Mouse (Mus musculus) liver, embryonic 11.5 days (tissue): Measurements from ENCODE around the gene Tmcc2. TPM values are rescaled to one million over a fixed set of nuclear protein-coding genes. Genes with fewer than 3 reads are reported as not detected.
A peak's percentile ranks its signal among the peaks of the same experiment; 100 is the strongest.
"Not testable (repeated sequence)": the region's sequence is repeated elsewhere in the genome, so short reads cannot be mapped to it uniquely, and the experiment has no call there.

Experiments used
- ATAC-seq: fragments of 200-750 bp; cut with Nextera tagmentation; replicated peaks from 2 replicates; pipeline ENCODE4 v1.8.0; 2017; ENCODE audit warnings: moderate number of reproducible peaks, mild to moderate bottlenecking, moderate TSS enrichment, moderate library complexity; ENCODE audit not compliant: low FRiP score
- DNase-seq: peaks from one replicate; pipeline ENCODE4 v3.0.0-alpha.2; 2017; ENCODE audit warnings: low spot score
- H3K27ac ChIP-seq: fragments of 300-500 bp; sonication (generic); 2 replicates; pipeline ENCODE4 v1.5.1; 2014; ENCODE audit warnings: mild to moderate bottlenecking, low read depth, low read length, control low read depth
- H3K27me3 ChIP-seq: fragments of 300-500 bp; sonication (generic); replicated peaks from 2 replicates; pipeline ENCODE4 v1.6.1; 2014; ENCODE audit warnings: low read length, mixed read lengths; ENCODE audit not compliant: control insufficient read depth, insufficient read depth
- H3K36me3 ChIP-seq: fragments of 300-500 bp; sonication (generic); 2 replicates; pipeline ENCODE4 v1.6.1; 2014; ENCODE audit warnings: mild to moderate bottlenecking, low read length, moderate library complexity, mixed read lengths; ENCODE audit not compliant: control insufficient read depth, insufficient read depth
- H3K4me1 ChIP-seq: fragments of 300-500 bp; sonication (generic); replicated peaks from 2 replicates; pipeline ENCODE4 v1.6.1; 2014; ENCODE audit warnings: low read length, mixed read lengths; ENCODE audit not compliant: control insufficient read depth, insufficient read depth
- H3K4me2 ChIP-seq: fragments of 300-500 bp; sonication (generic); 2 replicates; pipeline ENCODE4 v1.6.1; 2014; ENCODE audit warnings: mild to moderate bottlenecking, control low read depth, moderate library complexity
- H3K4me3 ChIP-seq: fragments of 300-500 bp; sonication (generic); 2 replicates; pipeline ENCODE4 v1.5.1; 2014; ENCODE audit warnings: low read depth, low read length, control low read depth
- H3K9ac ChIP-seq: fragments of 300-500 bp; sonication (generic); 2 replicates; pipeline ENCODE4 v1.6.1; 2014; ENCODE audit warnings: low read depth, low read length, control low read depth
- H3K9me3 ChIP-seq: fragments of 300-500 bp; sonication (generic); 2 replicates; pipeline ENCODE4 v1.6.1; 2016; ENCODE audit warnings: low read length, inconsistent platforms, mixed read lengths; ENCODE audit not compliant: control insufficient read depth
- WGBS: fragments of 180-500 bp; shearing (Covaris S2); extraction: QIAGEN DNeasy Blood & Tissue Kit; methylation state at CpG from one replicate; pipeline ENCODE4 v1.1.7; 2014; 5-methylcytosine and 5-hydroxymethylcytosine counted together
- polyA plus RNA-seq: library from polyadenylated mRNA; unstranded; fragments of >200 nt; fragmentation: Nextera tagmentation; extraction: Ambion mirVana; gene quantifications from 2 replicates; pipeline ENCODE4 v1.2.1, GENCODE M21; 2014

Gene Tmcc2
- polyA plus RNA-seq, 1 experiment from 2014 or later, result 24.6 TPM

DNA sequence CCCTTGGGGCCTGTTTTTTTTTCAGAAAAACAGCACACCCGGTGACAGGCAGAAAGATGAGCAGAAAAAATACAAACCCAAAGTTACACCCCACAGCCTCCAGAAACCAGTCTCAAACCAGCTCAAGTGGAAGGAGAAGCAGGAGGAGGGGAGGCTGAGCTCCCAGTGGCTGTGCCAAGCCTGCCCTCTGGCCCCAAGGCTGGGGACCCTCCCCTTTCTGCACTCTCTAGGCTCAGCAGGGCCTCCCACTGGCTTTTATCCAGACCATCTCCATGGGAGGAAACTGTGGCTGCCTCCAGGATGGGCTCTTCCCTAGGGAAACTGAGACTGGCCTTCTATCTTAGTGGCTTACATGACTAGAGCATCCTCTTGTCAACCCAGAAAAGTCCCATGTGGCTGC, 34.2 kb downstream of the Tmcc2 start:
- Histone ChIP-seq H3K36me3 (peaks cover 23% of the 10 kb centered on the region), H3K9me3 (no peaks in the 10 kb centered on the region), H3K4me3 (no peak overlapping the region), H3K9ac (no peak overlapping the region), H3K4me1 (peaks cover 8% of the 10 kb centered on the region), H3K4me2 (no peak overlapping the region), H3K27ac (no peak overlapping the region), H3K27me3 (no peaks in the 10 kb centered on the region)
- WGBS, result 76% methylated on average over 1 of the region's 1 CpGs
- ATAC-seq (no peak), DNase-seq (no peak)

DNA sequence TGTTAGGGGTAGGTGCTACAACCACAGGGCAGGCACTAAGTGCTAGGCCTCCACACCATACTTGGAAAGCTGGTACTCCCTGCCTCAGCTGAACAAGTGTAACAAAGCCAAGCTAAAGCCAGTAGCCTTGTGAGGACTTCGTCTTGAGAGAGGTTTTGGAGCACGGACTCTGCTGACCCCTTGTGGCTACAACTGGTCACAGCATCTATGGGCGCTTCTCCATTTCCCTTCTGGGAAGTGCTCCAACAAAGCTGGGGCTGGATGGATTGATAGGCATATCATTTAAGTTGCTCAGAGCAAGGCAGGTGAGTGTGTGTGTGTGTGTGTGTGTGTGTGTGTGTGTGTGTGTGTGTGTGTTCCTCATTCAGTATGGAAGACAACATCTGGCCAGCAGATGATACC, 35.2 kb downstream of the Tmcc2 start:
- peak; percentile 76 for DNase-seq
- peak; percentile 30 for ATAC-seq
- 0% methylated on average over 3 of the region's 3 CpGs for WGBS

DNA sequence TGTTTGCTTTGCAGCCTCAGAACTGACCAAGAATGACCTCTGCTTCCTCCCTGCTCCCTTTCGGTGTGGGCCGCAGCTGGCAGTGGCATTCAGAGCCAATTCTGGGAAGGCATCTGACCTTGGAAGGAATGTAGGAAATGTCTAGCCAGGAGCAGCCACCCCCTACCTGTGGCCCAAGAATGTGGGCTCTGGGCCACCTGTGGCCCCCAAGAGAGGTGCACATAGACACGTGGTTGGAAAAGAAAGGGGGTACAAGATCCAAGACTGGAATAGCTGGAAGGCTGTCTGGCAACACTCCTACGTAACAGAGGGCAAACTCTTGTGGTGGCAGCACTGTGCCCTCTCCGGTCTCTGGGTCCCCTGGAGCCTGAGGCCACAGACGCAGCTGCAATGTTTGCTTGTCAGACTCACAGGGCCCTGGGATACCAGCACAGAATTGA, 35.9 kb downstream of the Tmcc2 start:
- Histone ChIP-seq H3K4me2 (no peak overlapping the region), H3K27ac (no peak overlapping the region), H3K36me3 (peaks cover 14% of the 10 kb centered on the region), H3K4me1 (peaks cover 8% of the 10 kb centered on the region), H3K27me3 (no peaks in the 10 kb centered on the region), H3K4me3 (no peak overlapping the region), H3K9me3 (no peaks in the 10 kb centered on the region), H3K9ac (no peak overlapping the region)
- ATAC-seq (no peak), DNase-seq (no peak)
- WGBS, result 74% methylated on average over 6 of the region's 6 CpGs

More for the DNA sequence above, 35.2 kb downstream of the Tmcc2 start:
- no peak overlapping the region for H3K4me2 ChIP-seq
- no peaks in the 10 kb centered on the region for H3K9me3 ChIP-seq
- no peak overlapping the region for H3K27ac ChIP-seq
- no peaks in the 10 kb centered on the region for H3K27me3 ChIP-seq
- no peak overlapping the region for H3K9ac ChIP-seq
- H3K4me3 ChIP-seq, result no peak overlapping the region
- peaks cover 20% of the 10 kb centered on the region for H3K36me3 ChIP-seq
- H3K4me1 ChIP-seq, result peaks cover 8% of the 10 kb centered on the region

DNA sequence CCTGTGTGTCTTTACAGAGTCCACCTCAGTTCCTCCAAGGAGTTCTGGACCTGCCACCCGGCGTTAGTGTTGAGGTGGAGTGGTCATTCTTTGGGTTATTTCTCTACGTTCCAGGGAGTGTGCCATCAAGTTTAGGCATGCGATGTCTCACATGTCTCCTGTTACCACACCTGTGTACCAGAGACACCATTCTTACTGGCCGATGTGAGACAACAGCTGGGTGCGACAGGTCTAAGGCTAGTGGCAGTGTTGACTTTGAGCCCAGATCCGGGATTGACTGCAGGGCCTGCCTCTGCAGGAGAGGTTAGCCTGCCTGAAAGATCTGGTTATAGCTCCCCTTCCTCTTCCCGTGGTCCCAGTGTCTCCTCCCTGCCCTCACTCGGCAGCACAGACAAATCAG, 36.8 kb downstream of the Tmcc2 start:
- Histone ChIP-seq H3K4me1 (peaks cover 8% of the 10 kb centered on the region), H3K27ac (no peak overlapping the region), H3K4me2 (no peak overlapping the region), H3K9me3 (no peaks in the 10 kb centered on the region), H3K27me3 (no peaks in the 10 kb centered on the region), H3K4me3 (no peak overlapping the region), H3K36me3 (peaks cover 8% of the 10 kb centered on the region; the same call in 1 of the 2 replicates), H3K9ac (no peak overlapping the region)
- WGBS, result 79% methylated on average over 9 of the region's 9 CpGs
- ATAC-seq (no peak), DNase-seq (no peak)

DNA sequence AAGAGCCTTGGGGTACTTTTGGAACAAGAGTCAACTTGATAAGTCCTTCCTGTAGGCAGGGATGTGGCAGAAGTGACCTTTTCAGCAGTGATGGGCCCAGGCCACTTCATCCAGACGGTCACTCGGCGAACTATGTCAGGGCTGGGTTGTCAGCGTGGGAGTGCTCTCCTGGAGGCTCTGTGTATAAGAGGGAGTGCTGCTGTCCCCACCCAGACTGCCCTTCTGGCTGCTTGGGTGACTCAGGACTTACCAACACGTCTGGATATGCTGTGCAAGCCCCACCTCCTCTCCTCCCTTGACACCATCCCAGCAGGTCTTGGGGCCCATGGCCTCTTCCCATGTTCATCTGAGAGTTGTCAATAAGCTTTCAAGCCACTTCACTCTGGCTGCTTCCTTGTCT, 37.7 kb downstream of the Tmcc2 start:
- no peak overlapping the region for H3K27ac ChIP-seq
- WGBS, result 72% methylated on average over 5 of the region's 5 CpGs
- H3K4me3 ChIP-seq, result no peak overlapping the region
- no peak for DNase-seq
- H3K4me1 ChIP-seq, result peaks cover 4% of the 10 kb centered on the region; the same call in 1 of the 2 replicates
- ATAC-seq, result no peak
- no peaks in the 10 kb centered on the region for H3K9me3 ChIP-seq
- H3K9ac ChIP-seq, result no peak overlapping the region
- no peak overlapping the region for H3K4me2 ChIP-seq
- no peaks in the 10 kb centered on the region for H3K27me3 ChIP-seq
- H3K36me3 ChIP-seq, result peaks cover 4% of the 10 kb centered on the region; the same call in 1 of the 2 replicates

DNA sequence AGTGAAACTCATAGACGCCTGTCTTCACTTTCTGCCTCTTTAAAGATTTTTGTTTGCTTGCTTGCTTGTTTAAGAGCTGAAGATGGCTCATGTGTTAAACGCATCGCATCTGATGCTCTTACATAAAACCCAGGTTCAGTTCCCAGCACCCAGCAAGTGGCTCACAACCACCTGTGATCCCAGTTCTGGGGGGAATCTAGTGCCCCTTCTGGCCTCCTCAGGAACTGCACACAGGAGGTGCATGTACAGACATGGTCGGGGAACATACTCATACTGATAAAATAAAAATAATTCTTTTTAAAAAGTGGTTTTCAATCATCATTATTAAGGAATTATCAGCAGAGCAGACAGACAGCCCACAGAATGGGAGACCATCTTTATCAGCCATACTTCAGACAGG, 40.0 kb downstream of the Tmcc2 start:
- H3K4me1 ChIP-seq, result peaks cover 2% of the 10 kb centered on the region; the same call in 1 of the 2 replicates
- H3K4me2 ChIP-seq, result no peak overlapping the region
- DNase-seq (no peak), ATAC-seq (no peak)
- WGBS, result 87% methylated on average over 4 of the region's 4 CpGs
- H3K4me3 ChIP-seq, result no peak overlapping the region
- no peak overlapping the region for H3K9ac ChIP-seq
- no peaks in the 10 kb centered on the region for H3K9me3 ChIP-seq
- H3K27ac ChIP-seq, result no peak overlapping the region
- no peaks in the 10 kb centered on the region for H3K27me3 ChIP-seq
- no peaks in the 10 kb centered on the region for H3K36me3 ChIP-seq

DNA sequence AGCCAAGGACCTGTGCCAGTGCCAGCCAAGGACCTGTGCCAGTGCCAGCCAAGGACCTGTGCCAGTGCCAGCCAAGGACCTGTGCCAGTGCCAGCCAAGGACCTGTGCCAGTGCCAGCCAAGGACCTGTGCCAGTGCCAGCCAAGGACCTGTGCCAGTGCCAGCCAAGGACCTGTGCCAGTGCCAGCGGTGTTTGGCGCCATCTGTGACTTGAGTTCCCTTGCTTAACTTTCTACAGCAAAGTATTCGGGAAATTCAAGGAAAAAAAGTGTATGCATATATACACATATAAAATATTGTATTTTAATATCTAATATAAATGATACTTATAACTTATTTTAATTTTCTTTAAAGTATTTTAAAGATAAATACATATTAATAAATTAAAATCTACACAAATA, 41.5 kb downstream of the Tmcc2 start:
- H3K9me3 ChIP-seq, H3K27ac ChIP-seq, ATAC-seq, H3K4me1 ChIP-seq, H3K4me3 ChIP-seq, H3K4me2 ChIP-seq, H3K9ac ChIP-seq, DNase-seq, H3K36me3 ChIP-seq, H3K27me3 ChIP-seq: not testable (repeated sequence)
- 93% methylated on average over 3 of the region's 3 CpGs for WGBS

DNA sequence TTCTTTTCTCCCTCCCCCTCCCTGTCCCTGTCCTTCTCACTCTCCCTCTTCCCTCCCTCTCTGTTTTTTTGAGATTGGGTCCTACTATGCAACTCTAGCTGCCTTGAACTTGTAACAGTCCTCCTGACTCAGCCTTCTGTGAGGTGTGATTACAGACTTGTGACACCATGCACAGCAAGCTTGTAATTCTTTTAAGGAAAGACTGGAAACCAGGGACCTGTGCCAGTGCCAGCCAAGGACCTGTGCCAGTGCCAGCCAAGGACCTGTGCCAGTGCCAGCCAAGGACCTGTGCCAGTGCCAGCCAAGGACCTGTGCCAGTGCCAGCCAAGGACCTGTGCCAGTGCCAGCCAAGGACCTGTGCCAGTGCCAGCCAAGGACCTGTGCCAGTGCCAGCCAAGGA, 42.0 kb downstream of the Tmcc2 start:
- not testable (repeated sequence) for H3K36me3 ChIP-seq, H3K4me1 ChIP-seq, ATAC-seq, H3K27ac ChIP-seq, H3K9ac ChIP-seq, H3K4me3 ChIP-seq, H3K27me3 ChIP-seq, H3K9me3 ChIP-seq, DNase-seq, H3K4me2 ChIP-seq

DNA sequence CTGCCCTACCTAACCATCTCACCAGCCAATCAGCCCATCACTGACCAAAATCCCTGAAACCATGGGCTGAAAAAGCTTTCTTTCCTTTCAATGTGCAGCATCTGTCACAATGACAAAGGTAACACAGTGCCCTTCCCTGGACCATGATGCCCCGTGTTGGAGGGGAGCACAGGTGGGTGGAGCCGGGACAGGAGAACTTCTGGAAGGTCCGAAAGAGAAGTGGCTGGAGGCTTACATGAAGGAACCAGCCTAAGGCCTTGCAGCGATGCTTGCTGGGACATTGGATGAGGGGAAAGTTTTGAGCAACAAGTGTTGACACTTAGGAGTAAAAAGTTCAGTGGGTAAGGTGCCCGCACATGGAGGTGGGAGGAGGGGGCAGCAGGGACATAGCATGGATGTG, 42.7 kb downstream of the Tmcc2 start:
- no peak overlapping the region for H3K9ac ChIP-seq
- WGBS, result 79% methylated on average over 5 of the region's 5 CpGs

More for the DNA sequence above, 42.7 kb downstream of the Tmcc2 start:
- H3K4me2 ChIP-seq, result no peak overlapping the region
- no peak overlapping the region for H3K27ac ChIP-seq
- ATAC-seq, result no peak
- H3K36me3 ChIP-seq, result no peaks in the 10 kb centered on the region
- DNase-seq, result no peak
- no peak overlapping the region for H3K4me3 ChIP-seq
- H3K27me3 ChIP-seq, result no peaks in the 10 kb centered on the region
- no peaks in the 10 kb centered on the region for H3K9me3 ChIP-seq
- H3K4me1 ChIP-seq, result no peaks in the 10 kb centered on the region; the same call in 1 of the 2 replicates
